Mouse (Mus musculus): ENCODE results near the gene Twist2.

DNA sequence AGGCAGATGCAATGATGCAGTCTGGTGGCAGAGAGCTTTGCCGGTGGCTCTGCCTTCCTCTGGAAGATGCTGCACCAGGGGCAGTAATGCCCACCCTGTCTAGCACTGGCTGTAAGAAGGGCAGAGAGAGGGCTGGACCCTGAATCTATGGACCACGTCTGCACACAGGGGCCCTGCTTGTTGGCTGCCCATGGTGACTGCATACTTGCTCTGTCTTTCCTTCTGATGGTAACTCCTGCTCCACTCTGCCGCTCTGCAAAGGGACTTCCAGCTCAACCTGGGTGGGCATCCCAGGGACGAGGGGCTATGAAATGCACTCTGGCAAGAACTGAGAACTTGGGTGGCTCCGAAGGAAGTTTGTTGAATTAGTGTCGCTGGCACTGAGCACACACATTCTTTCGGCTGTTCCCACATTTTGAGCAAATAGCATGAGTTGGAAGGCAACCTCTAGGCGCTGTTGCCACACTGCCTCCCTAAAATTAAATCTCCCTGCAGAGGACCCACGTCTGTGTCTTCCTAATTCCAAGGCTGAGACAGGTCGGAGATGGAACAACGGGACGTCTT lies 38.7 kb upstream of the Twist2 start:
- TF ChIP-seq CTCF (IDR thresholded peaks at IDR 0.05; ENCODE audit: borderline replicate concordance, control insufficient read depth, extremely low read depth, insufficient read depth, low read length, poor library complexity) (0 out of 2 replicates have a peak, but pooled peaks have one; percentile 10), POLR2A (IDR thresholded peaks at IDR 0.05; ENCODE audit: control insufficient read depth, extremely low read depth, insufficient read depth, low read length, poor library complexity) (no peak)
